Mouse (Mus musculus) heart, adult 2 months (tissue): ENCODE results near the gene Pwwp2b. TPM values are rescaled to one million over a fixed set of nuclear protein-coding genes. Genes with fewer than 3 reads are reported as not detected.

ENCODE experiments used
- DNase-seq, 2 experiments: peaks; one replicate each; pipeline ENCODE4 v3.0.0; 2021
- H3K27ac ChIP-seq: fragments of 200-600 bp; 2 replicates; pipeline ENCODE4 v1.8.1; 2022
- H3K27me3 ChIP-seq: fragments of 200-500 bp; 2 replicates; pipeline ENCODE4 v1.6.1; 2012; ENCODE audit warnings: mild to moderate bottlenecking, low read length, inconsistent platforms, mixed read lengths; ENCODE audit not compliant: control insufficient read depth, insufficient read depth
- H3K36me3 ChIP-seq: fragments of 200-500 bp; 2 replicates; pipeline ENCODE4 v1.6.1; 2012; ENCODE audit warnings: low read length, inconsistent platforms; ENCODE audit not compliant: control insufficient read depth, insufficient read depth
- H3K4me1 ChIP-seq: fragments of 200-500 bp; 2 replicates; pipeline ENCODE4 v1.6.1; 2011; ENCODE audit warnings: low read length; ENCODE audit not compliant: control insufficient read depth, insufficient read depth
- H3K4me3 ChIP-seq: fragments of 200-600 bp; 2 replicates; pipeline ENCODE4 v1.8.1; 2022
- H3K79me2 ChIP-seq: fragments of 200-500 bp; replicated peaks from 2 replicates; pipeline ENCODE4 v1.6.1; 2012; ENCODE audit warnings: mild to moderate bottlenecking, inconsistent platforms, low read length, moderate library complexity, mixed read lengths; ENCODE audit not compliant: control insufficient read depth, insufficient read depth
- H3K9ac ChIP-seq: fragments of 200-500 bp; 2 replicates; pipeline ENCODE4 v1.6.1; 2012; ENCODE audit warnings: low read depth, mild to moderate bottlenecking, control low read depth, inconsistent platforms, low read length, mixed read lengths
- CTCF ChIP-seq: fragments of 200-600 bp; IDR thresholded peaks from 2 replicates; pipeline ENCODE4 v1.8.1; 2022; ENCODE audit warnings: antibody characterized with exemption, mild to moderate bottlenecking, moderate library complexity
- EP300 ChIP-seq: fragments of 200-500 bp; IDR thresholded peaks from 2 replicates; pipeline ENCODE4 v1.6.1; 2011; ENCODE audit warnings: low read depth, low read length, control low read depth; ENCODE audit not compliant: insufficient read depth
- POLR2A ChIP-seq: fragments of 200-500 bp; IDR thresholded peaks from 2 replicates; pipeline ENCODE4 v1.6.1; 2011; ENCODE audit warnings: mild to moderate bottlenecking, low read depth, low read length, control low read depth; ENCODE audit not compliant: insufficient read depth
- WGBS: fragments of 180-500 bp; shearing (Covaris S2); methylation state at CpG from one replicate; pipeline ENCODE4 v1.1.7; 2018; 5-methylcytosine and 5-hydroxymethylcytosine counted together
- intact Hi-C: fragments of 180-260 bp; cut with DNase I; formaldehyde crosslinking; loops from one replicate; pipeline ENCODE4 v1.15.1; 2025
- polyA plus RNA-seq: library from polyadenylated mRNA; depleted of rRNA; stranded (reverse); fragments of >200 nt; gene quantifications from 2 replicates; pipeline ENCODE4 v1.2.3, GENCODE M21; 2012
- total RNA-seq, 2 experiments: library from RNA; stranded (reverse); gene quantifications; 2 replicates each; pipeline ENCODE4 v1.2.3; 2021

Gene Pwwp2b
- total and polyA plus RNA-seq, 3 experiments = 6.8 to 10.2 (median 8.9) TPM

DNA sequence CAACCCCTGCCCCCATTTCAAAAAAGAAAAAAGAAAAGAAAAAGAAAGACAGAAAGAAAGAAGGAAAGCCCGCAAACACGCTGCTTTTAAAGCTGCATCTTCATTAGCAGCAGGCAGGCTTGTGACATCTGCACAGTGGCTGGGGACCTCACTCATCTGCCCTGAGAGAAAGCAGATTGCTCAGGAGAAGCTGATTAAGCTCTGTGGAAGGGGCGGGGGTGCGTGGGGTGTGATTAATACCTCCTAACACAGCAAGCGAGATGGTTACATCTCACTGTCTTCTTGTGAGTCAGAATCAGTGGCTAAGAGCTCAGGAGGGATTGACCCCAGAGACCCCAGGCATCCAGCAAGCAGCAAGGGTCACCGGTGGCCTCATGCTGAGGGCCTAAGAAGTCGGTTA, 29.3 kb downstream of the Pwwp2b start:
- H3K27ac ChIP-seq = no peak overlapping the region

DNA sequence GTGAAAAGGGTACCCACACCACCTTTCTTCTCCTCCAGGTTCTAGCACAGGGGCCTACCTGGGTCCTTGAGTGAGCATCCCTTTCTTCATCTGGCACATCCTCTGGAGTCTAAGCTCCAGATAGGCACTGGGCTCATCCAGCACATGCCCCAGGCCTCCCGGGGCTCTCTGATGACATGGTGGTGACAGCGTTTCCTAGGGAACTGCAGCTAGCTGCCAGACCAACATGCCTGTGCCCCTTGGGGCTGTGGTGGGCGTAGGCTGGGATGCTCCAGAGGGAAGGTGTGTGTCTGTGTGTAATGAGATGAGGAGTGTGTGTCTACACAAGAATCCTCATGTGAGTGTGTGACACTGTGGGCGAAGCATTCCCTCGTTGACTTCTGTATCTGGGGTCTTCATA, 31.3 kb downstream of the Pwwp2b start:
- H3K27me3 ChIP-seq = no peaks in the 10 kb centered on the region
- no peaks in the 10 kb centered on the region for H3K79me2 ChIP-seq
- H3K9ac ChIP-seq = no peak overlapping the region
- no peaks in the 10 kb centered on the region for H3K36me3 ChIP-seq
- 82% methylated on average over 5 of the region's 5 CpGs for WGBS
- no peak for DNase-seq
- TF ChIP-seq EP300 (no peak), CTCF (no peak), POLR2A (no peak)
- H3K4me1 ChIP-seq = peaks cover 3% of the 10 kb centered on the region; the same call in 1 of the 2 replicates
- intact Hi-C loops = no loop called here
- H3K27ac ChIP-seq = no peak overlapping the region
- no peak overlapping the region for H3K4me3 ChIP-seq

More for the DNA sequence above, 29.3 kb downstream of the Pwwp2b start:
- Histone ChIP-seq H3K27me3 (no peaks in the 10 kb centered on the region), H3K4me3 (no peak overlapping the region), H3K9ac (no peak overlapping the region), H3K4me1 (peaks cover 16% of the 10 kb centered on the region), H3K36me3 (no peaks in the 10 kb centered on the region), H3K79me2 (no peaks in the 10 kb centered on the region)
- intact Hi-C loops = no loop called here
- 92% methylated on average over 7 of the region's 7 CpGs for WGBS
- no peak for TF ChIP-seq EP300
- no peak for TF ChIP-seq POLR2A
- no peak for TF ChIP-seq CTCF
- no peak for DNase-seq

DNA sequence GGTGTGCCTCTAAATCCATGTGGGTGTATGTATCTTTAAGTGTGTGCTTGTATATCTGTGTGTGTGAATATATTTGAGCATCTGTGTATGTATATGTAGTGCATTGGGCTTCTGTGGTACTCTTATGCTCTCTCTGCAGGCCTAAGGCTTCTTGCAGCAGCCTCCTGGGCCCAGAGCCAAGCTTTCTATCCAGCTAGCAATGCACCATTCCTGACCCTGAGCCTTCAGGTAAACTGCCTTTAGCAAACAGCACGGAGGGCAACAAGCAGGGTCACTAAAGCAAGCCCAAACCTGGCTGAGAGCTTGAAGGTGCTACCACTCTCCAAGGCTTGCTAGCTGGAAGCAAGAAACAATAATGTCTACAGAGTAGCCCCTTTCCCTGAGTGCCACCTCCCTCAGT, 31.8 kb downstream of the Pwwp2b start:
- Histone ChIP-seq H3K4me1 (peaks cover 3% of the 10 kb centered on the region; the same call in 1 of the 2 replicates), H3K79me2 (no peaks in the 10 kb centered on the region), H3K27me3 (no peaks in the 10 kb centered on the region), H3K9ac (no peak overlapping the region), H3K36me3 (no peaks in the 10 kb centered on the region), H3K4me3 (no peak overlapping the region), H3K27ac (no peak overlapping the region)
- intact Hi-C loops = no loop called here
- DNase-seq = no peak
- TF ChIP-seq POLR2A (no peak), EP300 (no peak), CTCF (no peak)
- WGBS = 76% methylated on average over 1 of the region's 1 CpGs

DNA sequence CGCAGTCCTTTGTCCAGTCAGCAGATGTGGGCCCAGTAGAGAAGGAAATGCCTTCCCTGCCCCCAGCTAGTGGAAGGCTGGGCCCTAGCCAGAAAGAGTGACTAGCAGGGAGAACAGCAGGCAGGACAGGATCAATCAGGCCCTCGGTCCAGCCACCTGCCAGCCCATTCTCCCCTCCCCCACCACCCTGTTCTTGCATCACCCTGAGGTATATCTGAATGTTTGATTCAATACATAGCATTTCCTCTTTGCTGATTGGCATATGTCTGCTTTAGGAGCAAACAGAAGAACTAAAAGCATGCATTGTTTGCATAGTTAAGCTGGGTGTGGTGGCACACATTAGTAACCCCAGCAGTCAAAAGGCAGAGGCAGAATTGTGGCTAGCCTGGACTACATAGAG, 32.9 kb downstream of the Pwwp2b start:
- Histone ChIP-seq H3K9ac (no peak overlapping the region), H3K36me3 (no peaks in the 10 kb centered on the region), H3K4me1 (peaks cover 3% of the 10 kb centered on the region), H3K27ac (no peak overlapping the region), H3K27me3 (no peaks in the 10 kb centered on the region), H3K79me2 (no peaks in the 10 kb centered on the region), H3K4me3 (no peak overlapping the region)
- no peak for DNase-seq
- intact Hi-C loops = no loop called here
- WGBS = 36% methylated on average over 2 of the region's 2 CpGs
- TF ChIP-seq CTCF = no peak

DNA sequence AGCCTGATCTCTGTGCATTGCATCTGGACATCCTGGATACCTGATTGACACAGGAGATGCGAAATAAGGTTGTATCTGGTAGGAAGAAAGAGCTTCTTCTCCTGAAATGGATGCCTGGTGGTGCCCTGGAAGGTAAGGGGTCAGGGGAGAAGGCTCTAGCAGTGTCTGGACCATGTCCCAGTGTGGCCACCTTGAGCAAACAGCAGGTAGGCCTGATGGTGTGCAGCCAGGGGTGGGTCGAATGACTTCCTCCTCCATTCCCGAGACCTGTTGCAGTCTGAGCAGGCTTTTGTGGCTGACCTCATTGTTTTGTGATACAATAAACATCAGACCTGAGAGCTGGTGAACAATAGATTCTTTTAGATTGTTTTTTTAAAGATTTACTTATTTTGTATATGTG, 33.8 kb downstream of the Pwwp2b start:
- H3K27me3 ChIP-seq = no peaks in the 10 kb centered on the region
- H3K36me3 ChIP-seq = no peaks in the 10 kb centered on the region
- H3K4me3 ChIP-seq = no peak overlapping the region
- TF ChIP-seq POLR2A (no peak), EP300 (no peak), CTCF (no peak)
- H3K9ac ChIP-seq = no peak overlapping the region
- H3K79me2 ChIP-seq = no peaks in the 10 kb centered on the region
- peaks cover 3% of the 10 kb centered on the region for H3K4me1 ChIP-seq
- WGBS = 68% methylated on average over 3 of the region's 3 CpGs
- H3K27ac ChIP-seq = no peak overlapping the region
- DNase-seq = no peak
- intact Hi-C loops = no loop called here

DNA sequence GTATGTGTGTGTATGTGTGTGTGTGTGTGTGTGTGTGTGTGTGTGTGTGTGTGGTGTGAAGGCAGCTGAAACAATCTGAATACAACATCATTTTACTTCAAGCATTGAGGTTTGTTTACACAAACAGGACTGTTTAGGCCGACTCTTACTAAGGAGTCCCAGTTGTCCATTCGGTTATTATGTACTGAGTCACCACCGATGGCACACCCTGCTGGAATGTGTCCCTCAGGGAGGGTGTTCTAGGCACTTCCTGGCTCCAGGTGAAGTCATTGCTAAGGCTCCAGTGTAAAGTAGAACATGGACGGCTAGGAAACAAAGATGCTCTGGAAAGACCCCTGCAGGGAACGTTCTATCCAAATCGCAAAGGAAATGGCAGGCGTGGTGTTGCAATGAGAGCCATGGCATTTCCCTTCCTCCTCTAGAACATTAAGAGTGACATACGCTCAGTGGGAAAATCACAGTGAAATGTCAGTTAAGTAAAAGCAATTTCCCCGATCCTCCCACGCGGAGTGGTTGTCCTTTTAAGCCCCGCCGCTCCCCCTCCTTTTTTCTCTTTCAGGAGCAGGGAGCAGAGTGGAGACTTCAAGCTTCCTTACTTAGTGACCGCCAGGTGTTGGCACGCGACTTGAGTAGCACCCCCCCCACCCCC, 37.1 kb downstream of the Pwwp2b start:
- Histone ChIP-seq H3K36me3 (no peaks in the 10 kb centered on the region), H3K27ac (no peak overlapping the region), H3K27me3 (no peaks in the 10 kb centered on the region), H3K79me2 (no peaks in the 10 kb centered on the region), H3K4me1 (peaks cover 3% of the 10 kb centered on the region), H3K4me3 (no peak overlapping the region), H3K9ac (no peak overlapping the region)
- TF ChIP-seq EP300 = no peak
- no peak for TF ChIP-seq CTCF
- TF ChIP-seq POLR2A = no peak
- DNase-seq = no peak
- WGBS = 49% methylated on average over 16 of the region's 16 CpGs
- intact Hi-C loops = no loop called here
